In genomic region chr11:115654128-115654527, GRCm38 (mm10) we compare ENCODE assay signal across 22 mouse cellular contexts. TPM values are rescaled to one million over a fixed set of nuclear protein-coding genes. Genes with fewer than 3 reads are reported as not detected.
DNase-seq lines count a peak whose midpoint lies in the region; ATAC-seq lines count a peak whose summit lies in the region.
"Had no signal": no experiment of that assay in that cellular context is flagged by ENCODE, and none has a peak within 500 bp of the region (broad histone marks: within the 10 kb centered on the region; RNA-seq: fewer than 3 reads in every experiment).

No protein-coding gene starts in this region.

- H3K9ac ChIP-seq in heart, embryonic 16.5 days (ENCODE audit: low read length): no peak overlapping the region
- H3K9ac ChIP-seq: kidney, embryonic 15.5 days; limb, embryonic 13.5 days; liver, embryonic 12.5 days; stomach, embryonic 15.5 days had no signal

- ATAC-seq in heart, embryonic 16.5 days (replicated peaks; ENCODE audit: extremely low read depth, insufficient read depth, low FRiP score): no peak
- 0 out of 2 replicates have a peak, but pooled peaks have one; percentile 31 for ATAC-seq in neutrophil, adult 5-6 weeks (ENCODE audit: extremely low read depth, insufficient number of reproducible peaks, low FRiP score, poor library complexity, severe bottlenecking)
- ATAC-seq: forebrain, embryonic 16.5 days; liver, embryonic 12.5 days had no signal

- no peaks in the 10 kb centered on the region for H3K27me3 ChIP-seq in heart, embryonic 16.5 days (ENCODE audit: control insufficient read depth, insufficient read depth, low read length)
- H3K27me3 ChIP-seq: kidney, embryonic 15.5 days; limb, embryonic 13.5 days; liver, embryonic 12.5 days; stomach, embryonic 15.5 days had no signal

- no peak overlapping the region for H3K4me2 ChIP-seq in heart, embryonic 16.5 days (ENCODE audit: low read depth, low read length)
- H3K4me2 ChIP-seq: kidney, embryonic 15.5 days; limb, embryonic 13.5 days; liver, embryonic 12.5 days; stomach, embryonic 15.5 days had no signal

- H3K27ac ChIP-seq in heart, embryonic 16.5 days (ENCODE audit: low read length): peak overlapping the region; percentile 94
- H3K27ac ChIP-seq: kidney, embryonic 15.5 days; limb, embryonic 13.5 days; liver, embryonic 12.5 days; stomach, embryonic 15.5 days had no signal

- no peak overlapping the region for H3K4me3 ChIP-seq in heart, embryonic 16.5 days (ENCODE audit: low read length)
- H3K4me3 ChIP-seq: kidney, embryonic 15.5 days; limb, embryonic 13.5 days; liver, embryonic 12.5 days; stomach, embryonic 15.5 days had no signal

- H3K9me3 ChIP-seq in heart, embryonic 16.5 days (replicated peaks; ENCODE audit: control insufficient read depth, low read length): no peaks in the 10 kb centered on the region
- H3K9me3 ChIP-seq: kidney, embryonic 15.5 days; limb, embryonic 13.5 days; liver, embryonic 12.5 days; stomach, embryonic 15.5 days had no signal

- no peak for DNase-seq in heart, adult 8-10 months (ENCODE audit: low spot score)
- peak; percentile 48 for DNase-seq in A20 (ENCODE audit: low read depth, low spot score)
- peak; percentile 68 to 70 for DNase-seq in B cell, adult 2 months
- no peak for DNase-seq in lung, postnatal 25 days (ENCODE audit: low spot score)
- DNase-seq in embryo, embryonic 10.5 days (ENCODE audit: low spot score): no peak
- DNase-seq: adrenal gland, postnatal 14 days; cerebellum, adult 8-10 months; cerebellum, postnatal 36 days; heart, postnatal 10 days; kidney, adult 11 months; kidney, postnatal 36 days; lung, adult 18-20 months; lung, postnatal 10 days; midbrain, embryonic 14.5 days; thymus, postnatal 25 days had no signal

- peaks cover 23% of the 10 kb centered on the region for H3K4me1 ChIP-seq in heart, embryonic 16.5 days (ENCODE audit: control insufficient read depth, insufficient read depth, low read length)
- H3K4me1 ChIP-seq: limb, embryonic 13.5 days; stomach, embryonic 15.5 days had no signal

- peaks cover 7% of the 10 kb centered on the region; the same call in 1 of the 2 replicates for H3K36me3 ChIP-seq in heart, embryonic 16.5 days (ENCODE audit: control insufficient read depth, insufficient read depth)

- 21% methylated on average over 2 of the region's 2 CpGs for WGBS in heart, embryonic 16.5 days

RNA-seq across cellular contexts. Expression of gene Slc25a19, which starts 26.0 kb away (rescaled TPM):
- polyA plus RNA-seq in heart, embryonic 16.5 days (2015; fragmentation: Nextera tagmentation; extraction: Ambion mirVana): 55.7 and 58.1 TPM in 2 replicates
- 10 to 100 TPM; 31.4 to 40.9 (median 34.9) TPM for total RNA-seq in heart, adult 8-10 months (2022)
- 51.0 and 53.3 TPM in 2 replicates for total RNA-seq in neutrophil, adult 5-6 weeks (2017)

RNA-seq across cellular contexts. Expression of gene Mif4gd, which starts 41.4 kb away (rescaled TPM):
- 41.5 and 42.0 TPM in 2 replicates for polyA plus RNA-seq in heart, embryonic 16.5 days (2015; fragmentation: Nextera tagmentation; extraction: Ambion mirVana)
- 10 to 100 TPM; 40.8 to 52.0 (median 45.0) TPM for total RNA-seq in heart, adult 8-10 months (2022)
- 167 and 177 TPM in 2 replicates for total RNA-seq in neutrophil, adult 5-6 weeks (2017)

RNA-seq across cellular contexts. Expression of gene Gga3, which starts 50.3 kb away (rescaled TPM):
- polyA plus RNA-seq in heart, embryonic 16.5 days (2015; fragmentation: Nextera tagmentation; extraction: Ambion mirVana): 15.4 and 18.8 TPM in 2 replicates
- total RNA-seq in heart, adult 8-10 months (2022): 10 to 100 TPM; 13.0 to 19.0 (median 15.8) TPM
- total RNA-seq in neutrophil, adult 5-6 weeks (2017): 63.1 and 82.1 TPM in 2 replicates

RNA-seq across cellular contexts. Expression of gene Mrps7, which starts 50.4 kb away (rescaled TPM):
- polyA plus RNA-seq in heart, embryonic 16.5 days (2015; fragmentation: Nextera tagmentation; extraction: Ambion mirVana): 84.4 and 86.2 TPM in 2 replicates
- 100 to 1,000 TPM in 1 of 4 experiments, 10 to 100 TPM in 3; 80.5 to 101 (median 85.0) TPM for total RNA-seq in heart, adult 8-10 months (2022)
- 23.5 and 27.0 TPM in 2 replicates for total RNA-seq in neutrophil, adult 5-6 weeks (2017)

RNA-seq across cellular contexts. Expression of gene Grb2, which starts 54.3 kb away (rescaled TPM):
- polyA plus RNA-seq in heart, embryonic 16.5 days (2015; fragmentation: Nextera tagmentation; extraction: Ambion mirVana): 103 and 118 TPM in 2 replicates
- 100 to 1,000 TPM in 3 of 4 experiments, 10 to 100 TPM in 1; 93.7 to 126 (median 111) TPM for total RNA-seq in heart, adult 8-10 months (2022)
- total RNA-seq in neutrophil, adult 5-6 weeks (2017): 59.5 and 71.5 TPM in 2 replicates

Comparison
In these comparisons a context has a peak if more than half of its experiments do, and no peak if none do; other contexts are left out.
1. DNase-seq: peak in A20 (single experiment) and B cell, adult 2 months (2 of 2); none in heart, adult 8-10 months (single experiment), lung, postnatal 25 days (single experiment) and embryo, embryonic 10.5 days (single experiment).